8 mouse cellular contexts compared by ENCODE assay signal in the genomic region with DNA sequence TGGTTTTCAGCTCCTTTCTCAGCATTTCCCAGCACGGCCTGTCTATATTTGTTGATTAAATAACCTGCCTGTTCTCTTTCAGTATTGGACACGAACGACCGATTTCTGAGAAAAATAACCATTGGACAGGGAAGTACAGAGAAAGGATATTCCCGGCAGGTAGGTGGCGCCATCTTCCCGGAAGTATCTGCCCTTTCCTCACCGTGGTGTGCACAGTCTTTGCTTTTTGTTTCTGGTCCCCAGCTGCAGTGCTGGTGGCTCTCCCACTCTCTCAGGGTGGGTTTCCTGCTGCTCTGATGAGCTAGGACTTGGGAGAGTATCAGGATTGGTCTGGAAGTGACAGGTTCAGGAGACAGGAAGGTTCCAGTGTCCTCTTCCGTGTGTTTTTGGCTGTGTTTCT.
A peak's percentile ranks its signal among the peaks of the same experiment; 100 is the strongest.
DNase-seq lines count a peak whose midpoint lies in the region; ATAC-seq and TF ChIP-seq lines count a peak whose summit lies in the region.
"Had no signal": no experiment of that assay in that cellular context is flagged by ENCODE, and none has a peak within 500 bp of the region (broad histone marks: within the 10 kb centered on the region; RNA-seq: fewer than 3 reads in every experiment).

No protein-coding gene starts in this region.

- H3K36me3 ChIP-seq in forebrain, embryonic 13.5 days (ENCODE audit: poor library complexity, severe bottlenecking) = no peaks in the 10 kb centered on the region
- no peaks in the 10 kb centered on the region; the same call in 1 of the 2 replicates for H3K36me3 ChIP-seq in lung, embryonic 16.5 days (ENCODE audit: control insufficient read depth, insufficient read depth, low read length)
- H3K36me3 ChIP-seq in small intestine, adult 2 months (ENCODE audit: control insufficient read depth, insufficient read depth, low read length) = no peaks in the 10 kb centered on the region
- H3K36me3 ChIP-seq: neural tube, embryonic 13.5 days had no signal

- no peaks in the 10 kb centered on the region for H3K4me1 ChIP-seq in forebrain, embryonic 13.5 days
- peaks cover 2% of the 10 kb centered on the region; the same call in 1 of the 2 replicates for H3K4me1 ChIP-seq in lung, embryonic 16.5 days (replicated peaks; ENCODE audit: control insufficient read depth, insufficient read depth, low read length)
- H3K4me1 ChIP-seq in small intestine, adult 2 months (ENCODE audit: control insufficient read depth, insufficient read depth, insufficient read length, low read length) = no peaks in the 10 kb centered on the region
- H3K4me1 ChIP-seq: neural tube, embryonic 13.5 days had no signal

- H3K4me3 ChIP-seq in forebrain, embryonic 13.5 days = no peak overlapping the region
- no peak overlapping the region for H3K4me3 ChIP-seq in lung, embryonic 16.5 days (ENCODE audit: low read length)
- H3K4me3 ChIP-seq in small intestine, adult 2 months (ENCODE audit: low read depth, low read length) = no peak overlapping the region
- H3K4me3 ChIP-seq: neural tube, embryonic 13.5 days had no signal

- H3K27ac ChIP-seq in forebrain, embryonic 13.5 days = no peak overlapping the region
- H3K27ac ChIP-seq in lung, embryonic 16.5 days (ENCODE audit: low read length) = no peak overlapping the region
- H3K27ac ChIP-seq in small intestine, adult 2 months (ENCODE audit: insufficient read depth, low read depth, low read length) = no peak overlapping the region
- H3K27ac ChIP-seq: neural tube, embryonic 13.5 days had no signal

- no peaks in the 10 kb centered on the region for H3K27me3 ChIP-seq in forebrain, embryonic 13.5 days
- no peaks in the 10 kb centered on the region for H3K27me3 ChIP-seq in lung, embryonic 16.5 days (ENCODE audit: control insufficient read depth, insufficient read depth, low read depth, low read length)
- H3K27me3 ChIP-seq in small intestine, adult 2 months (ENCODE audit: control insufficient read depth, insufficient read depth, low read length) = no peaks in the 10 kb centered on the region
- H3K27me3 ChIP-seq: neural tube, embryonic 13.5 days had no signal

- ATAC-seq in forebrain, embryonic 13.5 days = 0 out of 2 replicates have a peak, but pooled peaks have one; percentile 50
- peak; percentile 57; the same call in 1 of the 2 replicates for ATAC-seq in lung, embryonic 16.5 days (ENCODE audit: low read depth)

- TF ChIP-seq CTCF in small intestine, adult 2 months (IDR thresholded peaks at IDR 0.05; ENCODE audit: extremely low read depth, insufficient read length, insufficient replicate concordance, low read depth, low read length) = peak; percentile 73; the same call in 1 of the 2 replicates

- no peak overlapping the region for H3K4me2 ChIP-seq in forebrain, embryonic 13.5 days
- H3K4me2 ChIP-seq in lung, embryonic 16.5 days (ENCODE audit: low read depth, low read length) = no peak overlapping the region
- H3K4me2 ChIP-seq: neural tube, embryonic 13.5 days had no signal

- DNase-seq in urinary bladder, postnatal 14 days (ENCODE audit: low spot score) = peak; percentile 65
- no peak for DNase-seq in urinary bladder, postnatal 10 days (ENCODE audit: low spot score)
- DNase-seq in adrenal gland, postnatal 25 days = peak; percentile 70
- peak; percentile 76 for DNase-seq in kidney, postnatal 10 days

- no peak for TF ChIP-seq POLR2A in small intestine, adult 2 months (IDR thresholded peaks at IDR 0.05; ENCODE audit: low read depth, low read length)

- 80% methylated on average over 9 of the region's 9 CpGs for WGBS in forebrain, embryonic 13.5 days
- 65% methylated on average over 9 of the region's 9 CpGs for WGBS in lung, embryonic 16.5 days
- WGBS in small intestine, adult 2 months = 58% methylated on average over 9 of the region's 9 CpGs

- no peak overlapping the region for H3K9ac ChIP-seq in forebrain, embryonic 13.5 days
- H3K9ac ChIP-seq in lung, embryonic 16.5 days (ENCODE audit: low read length) = no peak overlapping the region
- H3K9ac ChIP-seq: neural tube, embryonic 13.5 days had no signal

- no peaks in the 10 kb centered on the region for H3K9me3 ChIP-seq in forebrain, embryonic 13.5 days (replicated peaks)
- no peaks in the 10 kb centered on the region for H3K9me3 ChIP-seq in lung, embryonic 16.5 days (ENCODE audit: control insufficient read depth, low read length)
- H3K9me3 ChIP-seq: neural tube, embryonic 13.5 days had no signal
